Mouse (Mus musculus) C2C12 (cell line): ENCODE measurements around the gene Pqbp1. TPM values are rescaled to one million over a fixed set of nuclear protein-coding genes. Genes with fewer than 3 reads are reported as not detected.
"Not testable (repeated sequence)": the region's sequence is repeated elsewhere in the genome, so short reads cannot be mapped to it uniquely, and the experiment has no call there.

Experiments used
- H3K27me3 ChIP-seq: one replicate; pipeline ENCODE4 v1.6.1; 2011; ENCODE audit not compliant: control insufficient read depth, insufficient read depth, insufficient read length
- H3K36me3 ChIP-seq: one replicate; pipeline ENCODE4 v1.6.1; 2011; ENCODE audit not compliant: control insufficient read depth, insufficient read depth
- H3K4me3 ChIP-seq: one replicate; pipeline ENCODE4 v1.5.1; 2011; ENCODE audit warnings: mild to moderate bottlenecking, control low read depth; ENCODE audit not compliant: poor library complexity, insufficient read depth, severe bottlenecking
- H3K79me2 ChIP-seq: one replicate; pipeline ENCODE4 v1.6.1; 2011; ENCODE audit not compliant: control insufficient read depth, insufficient read depth
- H3K79me3 ChIP-seq: one replicate; pipeline ENCODE4 v1.6.1; 2011; ENCODE audit warnings: low read depth, control low read depth
- H3ac ChIP-seq: one replicate; pipeline ENCODE3; 2011; ENCODE audit warnings: low read depth; ENCODE audit not compliant: control insufficient read depth, insufficient read length
- CEBPB ChIP-seq: IDR thresholded peaks from one replicate; pipeline ENCODE4 v1.6.1; 2011; ENCODE audit warnings: low read depth, mild to moderate bottlenecking, control low read depth, moderate library complexity
- CTCF ChIP-seq: IDR thresholded peaks from one replicate; pipeline ENCODE4 v1.5.1; 2011; ENCODE audit not compliant: control insufficient read depth, insufficient read depth, insufficient read length
- FOSL1 ChIP-seq: IDR thresholded peaks from one replicate; pipeline ENCODE4 v1.8.0; 2011; ENCODE audit warnings: mild to moderate bottlenecking, low read length; ENCODE audit not compliant: poor library complexity, insufficient read depth, severe bottlenecking
- MAX ChIP-seq: IDR thresholded peaks from one replicate; pipeline ENCODE4 v1.6.1; 2011; ENCODE audit warnings: mild to moderate bottlenecking, control low read depth
- MYOD1 ChIP-seq: IDR thresholded peaks from one replicate; pipeline ENCODE4 v1.6.1; 2011; ENCODE audit warnings: low read depth; ENCODE audit not compliant: control insufficient read depth, insufficient read length
- MYOG ChIP-seq: IDR thresholded peaks from one replicate; pipeline ENCODE4 v1.6.1; 2011; ENCODE audit not compliant: control insufficient read depth, insufficient read length; ENCODE audit errors: extremely low read depth
- USF1 ChIP-seq: IDR thresholded peaks from one replicate; pipeline ENCODE4 v1.6.1; 2011; ENCODE audit warnings: low read depth, mild to moderate bottlenecking, control low read depth, moderate library complexity
- polyA plus RNA-seq: library from polyadenylated mRNA; unstranded; fragments of >200 nt; fragmentation: generic; extraction: Trizol; gene quantifications from one replicate; pipeline ENCODE4 v1.2.1, GENCODE M21; 2012; ENCODE audit warnings: missing spikeins

Pqbp1 gene
- polyA plus RNA-seq, 1 experiment = 79.2 TPM

GRCm38 (mm10) chrX:7910473-7910872 lies 11.4 kb upstream of the Pqbp1 start:
- no peaks in the 10 kb centered on the region for H3K79me3 ChIP-seq
- no peaks in the 10 kb centered on the region for H3K79me2 ChIP-seq
- H3K36me3 ChIP-seq = no peaks in the 10 kb centered on the region
- TF ChIP-seq USF1 (no peak), FOSL1 (no peak), MAX (no peak), MYOD1 (no peak)
- H3K27me3 ChIP-seq = no peaks in the 10 kb centered on the region
- H3ac ChIP-seq = no peak overlapping the region
- H3K4me3 ChIP-seq = no peak overlapping the region

GRCm38 (mm10) chrX:7909242-7909641 lies 10.2 kb upstream of the Pqbp1 start, which contains the start of gene Gm10490:
Gene Gm10490, plus strand, starts transcription at chrX:7909542.
- H3K4me3 ChIP-seq, H3K27me3 ChIP-seq, H3K79me3 ChIP-seq, H3ac ChIP-seq, H3K79me2 ChIP-seq, H3K36me3 ChIP-seq: not testable (repeated sequence)

GRCm38 (mm10) chrX:7907735-7908134 lies 8.7 kb upstream of the Pqbp1 start, which contains the start of gene Gm10491:
Gene Gm10491, minus strand, starts transcription at chrX:7907835.
- H3K79me2 ChIP-seq = no peaks in the 10 kb centered on the region
- no peaks in the 10 kb centered on the region for H3K27me3 ChIP-seq
- TF ChIP-seq MAX (no peak), MYOD1 (no peak), CEBPB (no peak)
- no peak within 1 kb of the TSS for H3ac ChIP-seq
- H3K79me3 ChIP-seq = no peaks in the 10 kb centered on the region
- H3K4me3 ChIP-seq = no peak within 1 kb of the TSS
- no peaks in the 10 kb centered on the region for H3K36me3 ChIP-seq

GRCm38 (mm10) chrX:7904441-7904840 lies 5.4 kb upstream of the Pqbp1 start:
- H3K36me3 ChIP-seq = no peaks in the 10 kb centered on the region
- H3K27me3 ChIP-seq = no peaks in the 10 kb centered on the region
- TF ChIP-seq MYOD1 = no peak
- no peak for TF ChIP-seq CTCF
- TF ChIP-seq MYOG = no peak
- no peak for TF ChIP-seq FOSL1
- TF ChIP-seq MAX = no peak
- TF ChIP-seq USF1 = no peak
- no peak for TF ChIP-seq CEBPB
- no peaks in the 10 kb centered on the region for H3K79me2 ChIP-seq
- H3K79me3 ChIP-seq = no peaks in the 10 kb centered on the region
- H3ac ChIP-seq = no peak overlapping the region
- no peak overlapping the region for H3K4me3 ChIP-seq

DNA sequence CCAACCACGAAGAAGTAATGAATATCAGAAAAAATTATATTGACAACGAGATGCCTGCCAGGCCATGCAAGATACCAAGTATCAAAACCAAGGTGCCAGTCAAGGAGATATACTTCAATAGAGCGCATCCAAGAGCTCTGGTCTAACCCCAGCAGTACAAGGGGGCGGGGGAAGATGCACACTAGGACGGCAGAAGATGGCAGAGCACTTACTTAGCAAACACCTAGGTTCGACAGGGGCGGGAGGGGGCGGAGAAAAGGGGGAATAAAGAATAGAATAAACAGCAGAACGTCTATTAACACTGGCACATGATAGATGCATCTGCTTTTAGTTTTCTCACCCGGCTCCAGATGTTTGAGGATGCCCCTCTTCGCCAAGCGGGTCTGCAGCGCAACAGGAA lies 858 bp downstream of the Pqbp1 start:
- Histone ChIP-seq H3K79me3 (peaks cover 3% of the 10 kb centered on the region), H3K36me3 (peaks cover 11% of the 10 kb centered on the region), H3K27me3 (no peaks in the 10 kb centered on the region), H3K79me2 (peaks cover 12% of the 10 kb centered on the region), H3ac (peak overlapping the region; percentile 38), H3K4me3 (peak overlapping the region; percentile 50)
- no peak for TF ChIP-seq MYOD1
- TF ChIP-seq MYOG = no peak
- TF ChIP-seq FOSL1 = no peak
- no peak for TF ChIP-seq CTCF
- no peak for TF ChIP-seq CEBPB
- no peak for TF ChIP-seq MAX
- TF ChIP-seq USF1 = no peak

- TF ChIP-seq MYOD1 = no peak
- no peak for TF ChIP-seq CTCF
- TF ChIP-seq FOSL1 = no peak
- TF ChIP-seq MAX = no peak
- TF ChIP-seq USF1 = no peak
- TF ChIP-seq CEBPB = no peak
- no peak for TF ChIP-seq MYOG
Observed at GRCm38 (mm10) chrX:7883841-7884567, 15.1 kb downstream of the Pqbp1 start, which contains the start of gene Slc35a2. Gene Slc35a2, plus strand, starts transcription at chrX:7884028.

More at GRCm38 (mm10) chrX:7883841-7884567, 15.1 kb downstream of the Pqbp1 start, which contains the start of gene Slc35a2:
- peaks cover 8% of the 10 kb centered on the region for H3K79me3 ChIP-seq
- no peaks in the 10 kb centered on the region for H3K36me3 ChIP-seq
- peaks cover 24% of the 10 kb centered on the region for H3K79me2 ChIP-seq
- H3K4me3 ChIP-seq = peak within 1 kb of the TSS; percentile 44
- no peaks in the 10 kb centered on the region for H3K27me3 ChIP-seq
- peak within 1 kb of the TSS; percentile 71 for H3ac ChIP-seq
